Mouse (Mus musculus) heart, adult 2 months (tissue): ENCODE measurements around the gene Zfp287. TPM values are rescaled to one million over a fixed set of nuclear protein-coding genes. Genes with fewer than 3 reads are reported as not detected.

Experiments
- DNase-seq, 2 experiments: peaks; one replicate each; pipeline ENCODE4 v3.0.0; 2021
- H3K27ac ChIP-seq: fragments of 200-600 bp; 2 replicates; pipeline ENCODE4 v1.8.1; 2022
- H3K27me3 ChIP-seq: fragments of 200-500 bp; 2 replicates; pipeline ENCODE4 v1.6.1; 2012; ENCODE audit warnings: mild to moderate bottlenecking, low read length, inconsistent platforms, mixed read lengths; ENCODE audit not compliant: control insufficient read depth, insufficient read depth
- H3K36me3 ChIP-seq: fragments of 200-500 bp; 2 replicates; pipeline ENCODE4 v1.6.1; 2012; ENCODE audit warnings: low read length, inconsistent platforms; ENCODE audit not compliant: control insufficient read depth, insufficient read depth
- H3K4me1 ChIP-seq: fragments of 200-500 bp; 2 replicates; pipeline ENCODE4 v1.6.1; 2011; ENCODE audit warnings: low read length; ENCODE audit not compliant: control insufficient read depth, insufficient read depth
- H3K4me3 ChIP-seq: fragments of 200-600 bp; 2 replicates; pipeline ENCODE4 v1.8.1; 2022
- H3K79me2 ChIP-seq: fragments of 200-500 bp; replicated peaks from 2 replicates; pipeline ENCODE4 v1.6.1; 2012; ENCODE audit warnings: mild to moderate bottlenecking, inconsistent platforms, low read length, moderate library complexity, mixed read lengths; ENCODE audit not compliant: control insufficient read depth, insufficient read depth
- H3K9ac ChIP-seq: fragments of 200-500 bp; 2 replicates; pipeline ENCODE4 v1.6.1; 2012; ENCODE audit warnings: low read depth, mild to moderate bottlenecking, control low read depth, inconsistent platforms, low read length, mixed read lengths
- CTCF ChIP-seq: fragments of 200-600 bp; IDR thresholded peaks from 2 replicates; pipeline ENCODE4 v1.8.1; 2022; ENCODE audit warnings: antibody characterized with exemption, mild to moderate bottlenecking, moderate library complexity
- EP300 ChIP-seq: fragments of 200-500 bp; IDR thresholded peaks from 2 replicates; pipeline ENCODE4 v1.6.1; 2011; ENCODE audit warnings: low read depth, low read length, control low read depth; ENCODE audit not compliant: insufficient read depth
- POLR2A ChIP-seq: fragments of 200-500 bp; IDR thresholded peaks from 2 replicates; pipeline ENCODE4 v1.6.1; 2011; ENCODE audit warnings: mild to moderate bottlenecking, low read depth, low read length, control low read depth; ENCODE audit not compliant: insufficient read depth
- WGBS: fragments of 180-500 bp; shearing (Covaris S2); methylation state at CpG from one replicate; pipeline ENCODE4 v1.1.7; 2018; 5-methylcytosine and 5-hydroxymethylcytosine counted together
- intact Hi-C: fragments of 180-260 bp; cut with DNase I; formaldehyde crosslinking; loops from one replicate; pipeline ENCODE4 v1.15.1; 2025
- polyA plus RNA-seq: library from polyadenylated mRNA; depleted of rRNA; stranded (reverse); fragments of >200 nt; gene quantifications from 2 replicates; pipeline ENCODE4 v1.2.3, GENCODE M21; 2012
- total RNA-seq, 2 experiments: library from RNA; stranded (reverse); gene quantifications; 2 replicates each; pipeline ENCODE4 v1.2.3; 2021

Zfp287 gene
- total and polyA plus RNA-seq, 3 experiments, result 1.4 to 2.5 (median 1.9) TPM

DNA sequence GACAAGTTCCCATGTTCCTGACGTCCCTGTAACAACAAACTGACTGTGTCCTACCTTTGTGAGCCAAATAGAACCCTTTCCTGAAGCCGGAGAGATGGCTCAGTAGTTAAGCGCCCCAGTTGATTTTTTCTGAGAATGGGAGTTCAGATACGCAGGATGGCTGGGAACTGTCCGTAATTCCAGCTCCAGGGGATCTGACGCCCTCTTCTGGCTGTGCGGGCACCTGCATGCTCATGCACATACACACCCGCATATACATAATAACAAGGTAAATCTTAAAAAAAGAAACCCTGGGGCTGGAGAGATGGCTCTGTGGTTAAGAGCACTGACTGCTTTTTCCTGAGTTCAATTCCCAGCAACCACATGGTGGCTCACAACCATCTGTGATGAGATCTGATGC is 36.6 kb downstream of the Zfp287 start:
- Histone ChIP-seq H3K27ac (no peak overlapping the region), H3K27me3 (no peaks in the 10 kb centered on the region), H3K4me1 (no peaks in the 10 kb centered on the region), H3K9ac (no peak overlapping the region), H3K79me2 (no peaks in the 10 kb centered on the region), H3K36me3 (no peaks in the 10 kb centered on the region), H3K4me3 (no peak overlapping the region)
- TF ChIP-seq EP300, result no peak
- intact Hi-C loops, result no loop called here
- WGBS, result 94% methylated on average over 8 of the region's 8 CpGs
- no peak for DNase-seq

DNA sequence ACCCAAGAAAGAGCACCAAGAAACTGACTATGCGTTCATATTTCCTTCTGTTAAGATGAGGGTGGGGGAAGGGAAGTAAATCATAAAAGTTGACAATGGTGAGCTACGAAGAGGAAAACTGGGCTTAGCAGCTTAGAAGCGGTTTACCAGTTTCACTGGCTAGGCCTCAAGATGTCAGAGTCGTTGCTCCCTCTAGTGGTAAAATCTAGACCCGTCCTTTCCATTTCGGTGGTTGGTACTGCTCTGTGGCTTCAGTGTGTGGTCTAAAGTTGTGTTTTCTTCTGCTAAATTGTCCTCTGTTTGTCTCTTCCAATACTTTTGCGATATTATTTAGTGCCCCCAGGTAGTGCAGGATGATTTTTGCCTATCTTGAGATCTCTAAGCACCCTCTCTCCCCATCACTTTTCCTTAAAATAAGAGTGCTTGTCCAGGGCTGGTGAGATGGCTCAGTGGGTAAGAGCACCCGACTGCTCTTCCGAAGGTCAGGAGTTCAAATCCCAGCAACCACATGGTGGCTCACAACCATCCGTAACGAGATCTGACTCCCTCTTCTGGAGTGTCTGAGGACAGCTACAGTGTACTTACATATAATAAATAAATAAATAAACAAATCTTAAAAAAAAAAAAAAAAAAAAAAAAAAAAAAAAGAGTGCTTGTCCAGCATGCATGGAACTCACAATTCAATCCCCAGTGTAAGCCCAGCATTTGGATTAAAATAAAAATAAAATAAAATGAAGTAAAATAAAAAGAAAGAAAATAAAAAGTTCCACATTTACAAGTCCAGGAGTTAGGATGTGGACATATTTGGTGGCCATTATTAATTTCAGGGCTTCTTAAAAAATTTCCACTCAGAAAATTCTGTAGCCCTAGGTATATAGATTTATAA is 38.2 kb downstream of the Zfp287 start:
- Histone ChIP-seq H3K27me3 (no peaks in the 10 kb centered on the region), H3K27ac (no peak overlapping the region), H3K79me2 (no peaks in the 10 kb centered on the region), H3K4me1 (no peaks in the 10 kb centered on the region), H3K36me3 (no peaks in the 10 kb centered on the region), H3K9ac (no peak overlapping the region), H3K4me3 (no peak overlapping the region)
- no peak for TF ChIP-seq POLR2A
- TF ChIP-seq CTCF, result peak; percentile 85
- WGBS, result 21% methylated on average over 11 of the region's 11 CpGs
- DNase-seq, result no peak
- intact Hi-C loops, result loop anchor here (1.0 kb wide), 1 partner anchor 80 kb away; no protein-coding TSS in a partner anchor

DNA sequence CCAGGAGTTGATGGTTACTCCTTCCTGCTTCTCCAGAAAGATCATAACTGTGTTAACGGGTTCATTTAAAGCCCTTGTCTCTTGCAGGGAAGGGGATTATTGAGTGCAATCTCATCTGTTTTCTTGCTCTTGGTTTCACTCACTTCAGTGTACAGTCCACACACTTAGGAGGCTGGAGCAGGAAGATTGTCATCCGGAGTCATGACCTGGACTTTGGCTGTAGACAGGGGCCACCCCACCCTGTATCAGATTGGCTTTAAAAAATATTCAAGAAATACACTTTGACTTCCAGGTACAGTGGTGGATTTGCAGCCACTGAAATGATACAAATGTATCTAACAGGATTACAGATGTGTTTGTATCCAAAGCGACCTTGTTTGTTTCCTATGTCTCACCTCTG is 40.1 kb downstream of the Zfp287 start:
- Histone ChIP-seq H3K27me3 (no peaks in the 10 kb centered on the region), H3K9ac (no peak overlapping the region), H3K4me3 (no peak overlapping the region), H3K4me1 (no peaks in the 10 kb centered on the region), H3K27ac (no peak overlapping the region), H3K79me2 (no peaks in the 10 kb centered on the region), H3K36me3 (no peaks in the 10 kb centered on the region)
- DNase-seq, result no peak
- intact Hi-C loops, result no loop called here
- WGBS, result 78% methylated on average over 3 of the region's 3 CpGs
- TF ChIP-seq POLR2A (no peak), EP300 (no peak), CTCF (no peak)

DNA sequence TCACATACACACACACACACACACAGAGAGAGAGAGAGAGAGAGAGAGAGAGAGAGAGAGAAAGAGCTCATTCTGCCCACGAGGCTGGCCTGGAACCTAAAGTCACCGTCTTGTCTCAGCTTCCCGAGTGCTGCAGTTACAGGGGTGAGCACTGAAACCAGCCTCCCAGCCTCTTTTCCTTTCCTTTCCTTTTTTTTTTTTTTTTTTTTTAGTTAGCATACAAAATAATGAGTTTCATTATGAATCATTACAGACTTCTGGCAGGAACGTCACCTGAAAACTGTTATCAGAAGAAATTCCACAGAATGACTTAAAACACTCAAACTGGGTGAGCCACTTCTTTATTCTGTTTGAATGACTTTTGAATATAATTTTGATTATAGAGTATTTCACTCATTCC is 51.8 kb downstream of the Zfp287 start:
- Histone ChIP-seq H3K9ac (no peak overlapping the region), H3K4me3 (no peak overlapping the region), H3K79me2 (no peaks in the 10 kb centered on the region), H3K27ac (no peak overlapping the region), H3K4me1 (no peaks in the 10 kb centered on the region), H3K36me3 (no peaks in the 10 kb centered on the region), H3K27me3 (no peaks in the 10 kb centered on the region)
- intact Hi-C loops, result no loop called here
- 72% methylated on average over 4 of the region's 4 CpGs for WGBS
- no peak for TF ChIP-seq POLR2A
- no peak for TF ChIP-seq EP300
- TF ChIP-seq CTCF, result no peak
- no peak for DNase-seq

DNA sequence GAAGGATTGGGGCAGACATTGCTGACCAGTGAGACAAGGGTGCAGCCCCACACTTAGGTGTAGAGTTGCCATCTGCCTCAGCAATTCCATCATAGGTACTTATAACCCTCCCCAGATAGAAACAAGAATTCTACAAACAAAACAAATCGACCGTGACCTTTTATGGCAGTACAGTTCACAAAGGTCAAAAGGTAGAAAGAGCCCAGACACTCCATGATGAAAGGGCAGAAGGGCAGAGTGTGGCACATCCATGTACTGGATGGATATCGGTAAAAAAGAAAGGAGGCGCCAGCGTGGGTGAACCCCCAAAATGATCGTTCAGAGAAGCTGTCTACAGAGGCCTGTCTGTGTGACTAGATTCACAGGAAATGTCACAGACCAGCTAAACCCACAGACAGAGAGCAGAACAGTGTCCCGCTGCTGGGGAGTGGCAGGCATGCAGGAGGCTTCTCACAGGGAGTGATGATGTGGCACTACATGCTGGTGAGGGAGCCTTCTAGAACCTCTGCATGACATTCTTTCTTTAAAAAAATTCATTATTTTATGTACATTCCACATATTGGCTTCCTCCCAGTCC is 52.8 kb downstream of the Zfp287 start:
- TF ChIP-seq CTCF (no peak), EP300 (no peak), POLR2A (no peak)
- Histone ChIP-seq H3K4me1 (no peaks in the 10 kb centered on the region), H3K27me3 (no peaks in the 10 kb centered on the region), H3K4me3 (no peak overlapping the region), H3K79me2 (no peaks in the 10 kb centered on the region), H3K9ac (no peak overlapping the region), H3K36me3 (no peaks in the 10 kb centered on the region), H3K27ac (no peak overlapping the region)
- WGBS, result 85% methylated on average over 7 of the region's 7 CpGs
- intact Hi-C loops, result no loop called here
- DNase-seq, result no peak

DNA sequence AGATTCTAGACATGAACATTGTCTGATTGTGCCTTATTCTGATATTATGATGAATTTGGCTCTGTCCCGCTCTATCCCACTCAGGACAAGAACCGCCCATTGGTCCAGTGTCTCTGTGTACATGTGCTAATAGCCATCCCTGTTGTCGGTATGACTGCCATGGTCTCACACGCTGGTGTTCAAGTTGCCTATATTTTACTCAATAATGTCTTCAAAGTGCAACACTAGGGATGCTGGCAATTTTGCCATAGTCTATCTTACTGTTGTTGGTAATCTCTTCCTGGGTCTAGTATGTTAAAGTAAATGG is 55.5 kb downstream of the Zfp287 start:
- H3K36me3 ChIP-seq, result no peaks in the 10 kb centered on the region
- no peak overlapping the region for H3K4me3 ChIP-seq
- DNase-seq, result no peak
- no peaks in the 10 kb centered on the region for H3K27me3 ChIP-seq
- H3K27ac ChIP-seq, result no peak overlapping the region
- 92% methylated on average over 4 of the region's 4 CpGs for WGBS
- TF ChIP-seq POLR2A (no peak), EP300 (no peak), CTCF (no peak)
- H3K79me2 ChIP-seq, result no peaks in the 10 kb centered on the region
- intact Hi-C loops, result no loop called here
- no peaks in the 10 kb centered on the region for H3K4me1 ChIP-seq
- no peak overlapping the region for H3K9ac ChIP-seq
